Mouse (Mus musculus): ENCODE data around the gene Bri3. TPM values are rescaled to one million over a fixed set of nuclear protein-coding genes. Genes with fewer than 3 reads are reported as not detected.

Bri3 gene
- 123 and 129 TPM in 2 replicates for polyA plus RNA-seq (2015; fragmentation: Nextera tagmentation; extraction: Ambion mirVana)

- H3K36me3 ChIP-seq, result no peaks in the 10 kb centered on the region
- WGBS, result 90% methylated on average over 7 of the region's 7 CpGs
- no peaks in the 10 kb centered on the region for H3K27me3 ChIP-seq
- no peak within 1 kb of the TSS for H3K9ac ChIP-seq
- no peak within 1 kb of the TSS for H3K4me3 ChIP-seq
- no peak within 1 kb of the TSS for H3K27ac ChIP-seq
- H3K9me3 ChIP-seq, result no peaks in the 10 kb centered on the region
- no peak within 1 kb of the TSS for H3K4me2 ChIP-seq
- ATAC-seq (ENCODE audit: borderline replicate concordance, extremely low read depth, low FRiP score, low TSS enrichment), result no peak
- peaks cover 18% of the 10 kb centered on the region for H3K4me1 ChIP-seq
These were observed at the start of gene Bri3 for GRCm38 (mm10) chr5:144243901-144244487. Bri3 (plus strand) TSS chr5:144244437.

DNA sequence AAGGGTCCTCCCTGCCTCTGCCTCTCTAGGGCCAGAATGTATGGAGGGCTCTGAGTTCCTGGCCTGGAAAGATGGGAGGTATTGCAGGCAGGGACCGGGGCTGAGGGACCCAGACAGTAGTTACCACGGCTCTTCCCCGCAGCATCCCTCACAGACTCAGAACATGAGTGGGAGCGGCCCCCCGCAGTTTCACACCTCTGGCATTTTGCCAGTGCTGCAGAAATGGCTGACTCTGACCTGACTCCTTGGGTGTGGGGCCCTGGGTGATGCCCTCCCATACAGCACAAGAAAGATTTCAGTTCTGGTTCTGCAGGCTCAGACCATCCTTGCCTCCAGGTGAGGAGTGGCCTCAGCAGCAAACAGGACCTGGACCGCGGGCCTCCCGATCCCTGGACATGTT is 48.7 kb upstream of the Bri3 start:
- H3K4me2 ChIP-seq, result no peak overlapping the region
- no peaks in the 10 kb centered on the region for H3K36me3 ChIP-seq
- no peak overlapping the region for H3K9ac ChIP-seq
- H3K4me1 ChIP-seq, result peaks cover 4% of the 10 kb centered on the region; the same call in 1 of the 2 replicates
- 83% methylated on average over 8 of the region's 8 CpGs for WGBS
- no peaks in the 10 kb centered on the region for H3K27me3 ChIP-seq
- no peak overlapping the region for H3K27ac ChIP-seq
- no peak overlapping the region for H3K4me3 ChIP-seq
- no peaks in the 10 kb centered on the region for H3K9me3 ChIP-seq
- ATAC-seq (ENCODE audit: borderline replicate concordance, extremely low read depth, low FRiP score, low TSS enrichment), result no peak

- H3K4me3 ChIP-seq, result no peak overlapping the region
- 67% methylated on average over 11 of the region's 11 CpGs for WGBS
These were observed 43.6 kb upstream of the Bri3 start for GRCm38 (mm10) chr5:144200616-144201015.

DNA sequence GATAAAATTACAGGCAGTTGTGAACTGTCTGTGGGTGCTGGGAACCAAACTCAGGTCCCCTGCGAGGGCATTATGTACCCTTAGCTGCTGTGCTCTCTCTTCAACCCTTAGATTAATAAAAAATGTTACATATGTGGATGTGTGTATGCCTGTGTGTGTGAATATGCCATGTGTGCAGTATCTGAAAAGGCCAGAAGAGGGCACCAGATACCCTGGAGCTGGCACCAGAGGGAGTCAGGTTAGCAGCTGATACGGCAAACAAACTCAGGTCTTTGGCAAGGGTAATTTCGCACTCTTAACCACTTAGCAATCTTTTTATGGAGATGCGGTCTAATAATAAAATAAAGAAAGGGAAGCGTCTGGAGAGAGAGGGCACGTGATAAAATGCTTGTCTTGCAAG is 41.8 kb upstream of the Bri3 start:
- 92% methylated on average over 6 of the region's 6 CpGs for WGBS
- no peak overlapping the region for H3K9ac ChIP-seq
- H3K4me3 ChIP-seq, result no peak overlapping the region
- H3K4me1 ChIP-seq, result no peaks in the 10 kb centered on the region
- H3K27me3 ChIP-seq, result no peaks in the 10 kb centered on the region
- no peak overlapping the region for H3K27ac ChIP-seq
- H3K4me2 ChIP-seq, result no peak overlapping the region
- H3K9me3 ChIP-seq, result no peaks in the 10 kb centered on the region; the same call in 1 of the 2 replicates
- no peak for ATAC-seq (ENCODE audit: borderline replicate concordance, extremely low read depth, low FRiP score, low TSS enrichment)
- H3K36me3 ChIP-seq, result peaks cover 28% of the 10 kb centered on the region

More at GRCm38 (mm10) chr5:144200616-144201015, 43.6 kb upstream of the Bri3 start:
- H3K4me2 ChIP-seq, result no peak overlapping the region
- no peak for ATAC-seq (ENCODE audit: borderline replicate concordance, extremely low read depth, low FRiP score, low TSS enrichment)
- no peak overlapping the region for H3K9ac ChIP-seq
- H3K27ac ChIP-seq, result no peak overlapping the region
- no peaks in the 10 kb centered on the region for H3K27me3 ChIP-seq
- no peaks in the 10 kb centered on the region; the same call in 1 of the 2 replicates for H3K4me1 ChIP-seq
- H3K36me3 ChIP-seq, result peaks cover 21% of the 10 kb centered on the region
- no peaks in the 10 kb centered on the region; the same call in 1 of the 2 replicates for H3K9me3 ChIP-seq

DNA sequence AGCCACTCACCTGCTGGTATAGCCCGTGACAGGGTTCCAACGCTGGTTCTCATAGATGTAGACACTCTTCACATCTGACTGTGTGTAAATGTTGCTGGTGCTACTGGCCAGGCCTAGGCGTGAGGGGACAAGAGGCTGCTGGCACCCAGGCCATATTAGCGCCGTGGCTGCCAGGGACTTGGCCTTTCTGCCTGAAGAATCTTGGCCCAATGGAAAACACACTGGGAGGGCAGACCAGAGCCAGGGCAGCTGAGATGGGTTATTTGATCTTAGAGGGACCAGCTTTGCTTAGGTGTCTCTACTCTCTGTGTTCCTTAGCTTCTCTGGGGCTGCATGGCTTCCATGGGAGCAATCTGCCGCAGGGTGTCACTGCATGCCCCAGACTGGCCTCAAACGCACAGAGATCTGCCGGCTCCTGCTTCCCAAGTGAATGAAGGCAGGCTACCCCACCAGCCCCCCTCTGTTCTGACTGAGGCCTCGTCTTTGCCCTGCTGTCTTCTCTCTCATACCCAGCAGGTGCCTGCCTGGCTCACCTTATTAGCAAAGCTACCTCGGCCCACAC is 40.8 kb upstream of the Bri3 start:
- no peak overlapping the region for H3K4me3 ChIP-seq
- H3K4me2 ChIP-seq, result no peak overlapping the region
- ATAC-seq (ENCODE audit: borderline replicate concordance, extremely low read depth, low FRiP score, low TSS enrichment), result no peak
- H3K9me3 ChIP-seq, result no peaks in the 10 kb centered on the region; the same call in 1 of the 2 replicates
- 89% methylated on average over 10 of the region's 10 CpGs for WGBS
- no peaks in the 10 kb centered on the region for H3K4me1 ChIP-seq
- no peaks in the 10 kb centered on the region for H3K27me3 ChIP-seq
- H3K36me3 ChIP-seq, result peaks cover 32% of the 10 kb centered on the region
- no peak overlapping the region for H3K9ac ChIP-seq
- no peak overlapping the region for H3K27ac ChIP-seq

DNA sequence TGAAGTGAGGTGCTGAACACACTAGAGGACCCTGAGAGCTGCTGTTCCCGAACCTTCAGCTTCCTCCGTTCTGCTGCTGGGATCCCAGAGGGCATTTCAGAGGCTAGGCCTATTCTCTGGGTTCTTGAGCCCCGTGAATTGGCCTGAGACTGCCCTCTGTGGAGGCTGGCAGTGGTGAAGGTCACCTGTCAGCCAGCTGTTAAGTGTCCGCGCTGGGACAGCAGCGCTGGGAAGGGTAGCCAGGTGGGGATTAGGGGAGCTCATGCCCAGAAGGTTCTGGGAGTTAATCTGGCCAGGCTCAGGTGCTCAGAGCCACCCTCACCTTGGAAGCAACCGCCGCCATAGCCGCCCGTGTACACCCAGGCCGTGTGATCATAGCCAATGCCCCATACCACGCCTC is 39.9 kb upstream of the Bri3 start:
- H3K27ac ChIP-seq, result no peak overlapping the region
- no peaks in the 10 kb centered on the region for H3K27me3 ChIP-seq
- no peak overlapping the region for H3K4me2 ChIP-seq
- no peak overlapping the region for H3K4me3 ChIP-seq
- H3K4me1 ChIP-seq, result no peaks in the 10 kb centered on the region
- H3K36me3 ChIP-seq, result peaks cover 35% of the 10 kb centered on the region
- WGBS, result 89% methylated on average over 12 of the region's 12 CpGs
- no peak for ATAC-seq (ENCODE audit: borderline replicate concordance, extremely low read depth, low FRiP score, low TSS enrichment)
- H3K9me3 ChIP-seq, result no peaks in the 10 kb centered on the region; the same call in 1 of the 2 replicates
- H3K9ac ChIP-seq, result no peak overlapping the region

- Histone ChIP-seq H3K36me3 (peaks cover 41% of the 10 kb centered on the region), H3K4me3 (no peak overlapping the region), H3K9ac (no peak overlapping the region), H3K27me3 (no peaks in the 10 kb centered on the region), H3K4me2 (no peak overlapping the region), H3K27ac (no peak overlapping the region), H3K4me1 (no peaks in the 10 kb centered on the region), H3K9me3 (no peaks in the 10 kb centered on the region; the same call in 1 of the 2 replicates)
- no peak for ATAC-seq (ENCODE audit: borderline replicate concordance, extremely low read depth, low FRiP score, low TSS enrichment)
- WGBS, result 73% methylated on average over 10 of the region's 10 CpGs
These were observed 39.3 kb upstream of the Bri3 start for GRCm38 (mm10) chr5:144204911-144205310.

- Histone ChIP-seq H3K36me3 (peaks cover 42% of the 10 kb centered on the region), H3K4me2 (no peak overlapping the region)
These were observed 38.2 kb upstream of the Bri3 start for GRCm38 (mm10) chr5:144206069-144206468.

GRCm38 (mm10) chr5:144207478-144207877 is 36.8 kb upstream of the Bri3 start:
- no peak; the same call in 1 of the 2 replicates for ATAC-seq (ENCODE audit: borderline replicate concordance, extremely low read depth, low FRiP score, low TSS enrichment)
- Histone ChIP-seq H3K36me3 (peaks cover 34% of the 10 kb centered on the region), H3K27ac (no peak overlapping the region), H3K4me1 (no peaks in the 10 kb centered on the region), H3K27me3 (no peaks in the 10 kb centered on the region), H3K9me3 (no peaks in the 10 kb centered on the region; the same call in 1 of the 2 replicates), H3K4me3 (no peak overlapping the region), H3K9ac (no peak overlapping the region), H3K4me2 (no peak overlapping the region)
- 49% methylated on average over 11 of the region's 11 CpGs for WGBS

More at GRCm38 (mm10) chr5:144206069-144206468, 38.2 kb upstream of the Bri3 start:
- Histone ChIP-seq H3K4me1 (no peaks in the 10 kb centered on the region), H3K27me3 (no peaks in the 10 kb centered on the region), H3K4me3 (no peak overlapping the region), H3K9ac (no peak overlapping the region), H3K27ac (no peak overlapping the region), H3K9me3 (no peaks in the 10 kb centered on the region; the same call in 1 of the 2 replicates)
- 93% methylated on average over 15 of the region's 15 CpGs for WGBS
- no peak for ATAC-seq (ENCODE audit: borderline replicate concordance, extremely low read depth, low FRiP score, low TSS enrichment)

DNA sequence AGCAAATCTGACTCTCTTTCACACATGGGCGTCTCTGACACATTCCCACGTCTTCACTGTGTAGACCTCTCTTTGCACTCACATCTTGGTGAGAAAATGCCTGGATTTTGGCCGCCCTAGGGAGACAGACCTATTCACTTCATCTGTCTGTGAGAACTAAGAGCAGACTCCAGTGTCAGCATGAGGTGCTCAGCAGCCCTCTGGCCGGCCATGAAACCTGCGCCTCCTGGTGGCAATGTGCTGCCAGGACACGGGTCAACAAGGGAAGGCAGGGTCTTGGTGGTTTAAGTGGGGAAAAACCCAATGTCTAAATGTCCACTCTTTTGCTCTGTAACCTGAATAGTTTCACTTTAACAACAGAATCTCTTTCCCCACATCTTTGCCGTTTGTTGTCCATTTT is 29.8 kb upstream of the Bri3 start:
- Histone ChIP-seq H3K27me3 (no peaks in the 10 kb centered on the region), H3K9me3 (no peaks in the 10 kb centered on the region), H3K4me2 (no peak overlapping the region), H3K4me3 (no peak overlapping the region), H3K9ac (no peak overlapping the region), H3K36me3 (peaks cover 12% of the 10 kb centered on the region), H3K27ac (no peak overlapping the region), H3K4me1 (no peaks in the 10 kb centered on the region)
- no peak for ATAC-seq (ENCODE audit: borderline replicate concordance, extremely low read depth, low FRiP score, low TSS enrichment)
- 33% methylated on average over 7 of the region's 7 CpGs for WGBS

DNA sequence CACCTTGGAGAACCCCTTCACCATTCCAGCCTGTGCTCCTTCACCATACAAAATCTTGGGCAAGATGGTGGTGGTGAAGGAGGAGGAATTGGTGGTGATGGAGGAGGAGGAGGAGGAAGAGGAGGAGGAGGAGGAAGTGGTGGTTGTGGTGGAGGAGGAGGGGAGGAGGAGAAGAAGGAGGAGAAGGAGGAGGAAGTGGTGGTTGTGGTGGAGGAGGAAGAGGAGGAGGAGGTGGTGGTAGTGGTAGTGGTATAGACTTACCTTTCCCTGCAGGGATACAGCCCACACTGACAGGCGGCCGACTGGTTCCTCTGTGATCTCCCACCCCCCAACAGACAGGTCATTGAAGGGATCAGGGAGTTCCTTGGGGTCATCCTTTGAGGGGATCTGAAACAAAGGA is 28.2 kb upstream of the Bri3 start:
- H3K4me2 ChIP-seq, result no peak overlapping the region
- H3K27ac ChIP-seq, result no peak overlapping the region
- H3K4me3 ChIP-seq, result no peak overlapping the region
- no peaks in the 10 kb centered on the region for H3K27me3 ChIP-seq
- no peak overlapping the region for H3K9ac ChIP-seq
- H3K9me3 ChIP-seq, result no peaks in the 10 kb centered on the region
- 81% methylated on average over 2 of the region's 2 CpGs for WGBS
- H3K4me1 ChIP-seq, result no peaks in the 10 kb centered on the region
- peaks cover 6% of the 10 kb centered on the region for H3K36me3 ChIP-seq
- ATAC-seq (ENCODE audit: borderline replicate concordance, extremely low read depth, low FRiP score, low TSS enrichment), result no peak

DNA sequence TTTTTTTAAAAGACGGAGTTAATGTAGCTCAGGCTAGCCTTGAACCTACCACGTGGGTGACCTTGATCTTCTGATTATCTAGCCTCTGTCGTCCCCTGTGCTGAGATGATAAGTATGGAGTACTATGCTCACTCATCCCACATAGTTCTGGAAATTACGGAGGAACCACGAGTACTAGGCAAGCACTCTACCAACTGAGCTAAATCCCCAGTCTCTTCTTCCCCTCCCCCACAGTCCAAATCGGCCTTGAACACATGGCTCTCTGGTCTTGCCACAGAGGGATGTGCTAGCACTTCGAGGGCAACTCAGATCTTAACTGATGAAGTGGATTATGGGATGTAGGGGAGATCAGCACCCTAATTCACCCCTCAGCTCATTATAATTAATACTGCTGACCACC is 26.2 kb upstream of the Bri3 start:
- no peak for ATAC-seq (ENCODE audit: borderline replicate concordance, extremely low read depth, low FRiP score, low TSS enrichment)
- Histone ChIP-seq H3K27ac (no peak overlapping the region), H3K36me3 (peaks cover 6% of the 10 kb centered on the region), H3K9ac (no peak overlapping the region), H3K4me3 (no peak overlapping the region), H3K4me2 (no peak overlapping the region), H3K4me1 (peaks cover 16% of the 10 kb centered on the region), H3K9me3 (no peaks in the 10 kb centered on the region), H3K27me3 (no peaks in the 10 kb centered on the region)
- 88% methylated on average over 7 of the region's 7 CpGs for WGBS

All from lung, embryonic 15.5 days (tissue).